Mouse (Mus musculus) limb, embryonic 11.5 days (tissue): ENCODE data around the gene Klf12. TPM values are rescaled to one million over a fixed set of nuclear protein-coding genes. Genes with fewer than 3 reads are reported as not detected.

ENCODE experiments used
- ATAC-seq: fragments of 200-750 bp; cut with Nextera tagmentation; 2 replicates; pipeline ENCODE4 v1.8.0; 2017; ENCODE audit warnings: low read depth; ENCODE audit not compliant: insufficient number of reproducible peaks, low FRiP score, low TSS enrichment
- DNase-seq: peaks from one replicate; pipeline ENCODE4 v3.0.0-alpha.2; 2015; ENCODE audit warnings: low spot score
- H3K27ac ChIP-seq: fragments of 300-500 bp; sonication (generic); replicated peaks from 2 replicates; pipeline ENCODE4 v1.5.1; 2014; ENCODE audit warnings: low read depth, mild to moderate bottlenecking, low read length
- H3K27me3 ChIP-seq: fragments of 300-500 bp; sonication (generic); 2 replicates; pipeline ENCODE4 v1.6.1; 2014; ENCODE audit warnings: mild to moderate bottlenecking, low read length, mixed read lengths; ENCODE audit not compliant: control insufficient read depth, insufficient read depth
- H3K36me3 ChIP-seq: fragments of 300-500 bp; sonication (generic); 2 replicates; pipeline ENCODE4 v1.6.1; 2014; ENCODE audit warnings: mild to moderate bottlenecking, low read length, moderate library complexity, mixed read lengths; ENCODE audit not compliant: control insufficient read depth, insufficient read depth
- H3K4me1 ChIP-seq: fragments of 300-500 bp; sonication (generic); 2 replicates; pipeline ENCODE4 v1.6.1; 2014; ENCODE audit warnings: low read length, mixed read lengths; ENCODE audit not compliant: control insufficient read depth, insufficient read depth
- H3K4me2 ChIP-seq: fragments of 300-500 bp; sonication (generic); 2 replicates; pipeline ENCODE4 v1.6.1; 2014; ENCODE audit warnings: low read depth, mild to moderate bottlenecking, moderate library complexity; ENCODE audit not compliant: severe bottlenecking
- H3K4me3 ChIP-seq: fragments of 300-500 bp; sonication (generic); 2 replicates; pipeline ENCODE4 v1.5.1; 2014; ENCODE audit warnings: low read depth, low read length
- H3K9ac ChIP-seq: fragments of 300-500 bp; sonication (generic); 2 replicates; pipeline ENCODE4 v1.6.1; 2014; ENCODE audit warnings: mild to moderate bottlenecking, low read length
- H3K9me3 ChIP-seq: fragments of 300-500 bp; sonication (generic); 2 replicates; pipeline ENCODE4 v1.6.1; 2016; ENCODE audit warnings: low read length; ENCODE audit not compliant: control insufficient read depth
- WGBS: fragments of 180-500 bp; shearing (Covaris S2); extraction: QIAGEN DNeasy Blood & Tissue Kit; methylation state at CpG from one replicate; pipeline ENCODE4 v1.1.7; 2014; 5-methylcytosine and 5-hydroxymethylcytosine counted together
- polyA plus RNA-seq: library from polyadenylated mRNA; unstranded; fragments of >200 nt; fragmentation: Nextera tagmentation; extraction: Ambion mirVana; gene quantifications from 2 replicates; pipeline ENCODE4 v1.2.1, GENCODE M21; 2014

Gene Klf12
- polyA plus RNA-seq, 1 experiment from 2014 or later, result 33.3 TPM

DNA sequence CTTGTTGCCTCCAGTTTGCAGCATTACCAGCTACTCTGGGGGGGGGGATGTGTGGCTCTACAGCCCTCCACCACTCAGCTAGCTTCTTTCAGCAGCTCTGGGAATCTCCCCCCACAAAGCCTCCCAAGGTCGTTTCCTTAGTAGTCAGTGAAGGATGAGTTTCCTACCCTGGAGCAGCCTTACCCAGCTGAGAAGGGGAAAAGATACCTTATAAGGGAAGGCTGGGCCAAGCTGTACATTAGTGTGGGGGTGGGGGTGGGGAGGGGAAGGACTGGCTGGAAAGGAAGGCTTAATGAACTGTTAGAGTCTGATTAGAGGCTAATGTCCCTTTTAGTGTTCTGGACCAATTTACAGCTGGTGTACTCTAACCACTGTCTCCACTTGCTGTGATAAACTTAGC lies 172.7 kb downstream of the Klf12 start:
- WGBS, result 0% methylated on average over 1 of the region's 1 CpGs
- Histone ChIP-seq H3K4me2 (no peak overlapping the region), H3K27ac (no peak overlapping the region), H3K9me3 (no peaks in the 10 kb centered on the region), H3K4me3 (no peak overlapping the region), H3K9ac (no peak overlapping the region), H3K27me3 (no peaks in the 10 kb centered on the region), H3K36me3 (no peaks in the 10 kb centered on the region), H3K4me1 (peaks cover 16% of the 10 kb centered on the region)
- no peak for DNase-seq
- no peak for ATAC-seq

- no peak overlapping the region for H3K9ac ChIP-seq
- 34% methylated on average over 6 of the region's 6 CpGs for WGBS
Observed at GRCm38 (mm10) chr14:100109563-100109962, 174.9 kb downstream of the Klf12 start.

DNA sequence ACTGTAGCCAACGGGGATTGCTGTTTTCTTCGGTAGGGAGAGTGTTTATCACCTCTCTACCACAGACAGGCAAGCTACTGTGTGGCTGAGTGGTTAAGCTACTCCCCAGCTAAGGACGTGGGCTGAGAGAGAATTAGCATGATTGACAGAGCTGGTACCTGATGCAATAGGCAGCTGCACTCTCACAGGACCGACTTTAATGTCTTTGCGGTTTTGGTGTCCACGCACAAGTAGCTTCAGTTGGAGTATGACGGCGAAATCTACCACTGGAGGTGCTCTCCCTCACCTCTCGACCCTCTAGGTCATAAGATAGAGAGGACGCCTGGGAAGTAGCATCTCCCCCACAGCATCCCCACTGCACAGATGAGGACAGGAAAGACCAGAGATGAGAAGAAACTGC lies 178.9 kb downstream of the Klf12 start:
- Histone ChIP-seq H3K27me3 (no peaks in the 10 kb centered on the region), H3K27ac (no peak overlapping the region), H3K4me2 (no peak overlapping the region), H3K4me1 (0 out of 2 replicates have a peak, but pooled peaks cover 2% of the 10 kb centered on the region), H3K4me3 (no peak overlapping the region), H3K9ac (no peak overlapping the region), H3K9me3 (no peaks in the 10 kb centered on the region), H3K36me3 (no peaks in the 10 kb centered on the region)
- DNase-seq, result no peak
- WGBS, result 88% methylated on average over 10 of the region's 10 CpGs
- no peak for ATAC-seq

More at GRCm38 (mm10) chr14:100109563-100109962, 174.9 kb downstream of the Klf12 start:
- Histone ChIP-seq H3K27ac (no peak overlapping the region), H3K4me2 (no peak overlapping the region), H3K36me3 (no peaks in the 10 kb centered on the region), H3K9me3 (no peaks in the 10 kb centered on the region), H3K4me3 (no peak overlapping the region), H3K4me1 (peaks cover 16% of the 10 kb centered on the region), H3K27me3 (no peaks in the 10 kb centered on the region)
- DNase-seq (no peak), ATAC-seq (no peak)

DNA sequence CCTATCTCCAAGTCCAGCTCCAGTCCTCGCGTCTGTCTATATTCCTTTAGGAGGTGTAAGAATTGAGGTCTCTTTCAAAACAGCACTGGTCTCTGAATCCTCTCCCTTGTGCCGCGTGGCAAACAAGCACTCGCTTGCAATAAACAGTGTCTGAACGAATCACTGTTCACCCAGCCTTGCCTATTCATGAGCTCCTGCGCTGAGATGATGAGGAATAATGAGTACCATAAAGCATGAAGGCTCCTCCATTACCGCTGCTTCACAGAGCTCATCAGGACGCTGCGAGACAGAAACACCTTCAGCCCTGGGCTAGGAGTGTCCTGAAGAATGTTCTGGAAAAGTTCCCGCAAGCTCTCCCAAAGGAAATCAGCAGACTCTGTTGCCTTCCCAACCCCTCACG lies 179.7 kb downstream of the Klf12 start:
- Histone ChIP-seq H3K4me1 (no peaks in the 10 kb centered on the region), H3K9me3 (no peaks in the 10 kb centered on the region), H3K4me3 (no peak overlapping the region), H3K9ac (no peak overlapping the region), H3K27ac (no peak overlapping the region), H3K4me2 (no peak overlapping the region), H3K36me3 (no peaks in the 10 kb centered on the region), H3K27me3 (no peaks in the 10 kb centered on the region)
- ATAC-seq (no peak), DNase-seq (no peak)
- WGBS, result 82% methylated on average over 12 of the region's 12 CpGs

DNA sequence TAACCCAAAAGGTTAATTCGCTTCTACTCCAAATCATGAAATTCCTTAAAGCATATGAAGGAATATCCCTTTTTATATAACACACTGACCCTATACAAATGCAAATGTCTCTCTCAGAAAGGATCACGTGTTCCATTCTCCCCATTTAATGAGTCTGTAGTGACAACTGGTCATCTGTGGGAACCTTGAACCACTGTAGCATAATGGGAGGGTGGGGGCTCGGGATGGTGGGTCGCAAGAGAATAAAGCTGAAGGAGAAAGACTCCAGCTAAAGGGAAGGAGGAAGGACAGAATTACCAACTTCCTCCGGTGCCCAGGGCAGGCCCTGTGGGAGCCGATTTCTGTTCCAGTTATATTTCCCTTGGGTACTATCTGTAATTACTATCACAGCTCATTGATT lies 180.7 kb downstream of the Klf12 start:
- Histone ChIP-seq H3K4me3 (no peak overlapping the region), H3K36me3 (no peaks in the 10 kb centered on the region), H3K27me3 (no peaks in the 10 kb centered on the region), H3K9ac (no peak overlapping the region), H3K4me1 (no peaks in the 10 kb centered on the region), H3K9me3 (no peaks in the 10 kb centered on the region), H3K27ac (no peak overlapping the region), H3K4me2 (no peak overlapping the region)
- ATAC-seq (no peak), DNase-seq (no peak)
- WGBS, result 91% methylated on average over 6 of the region's 6 CpGs

- H3K9ac ChIP-seq, result no peak overlapping the region
- WGBS, result 86% methylated on average over 10 of the region's 10 CpGs
- DNase-seq, result no peak
- H3K9me3 ChIP-seq, result no peaks in the 10 kb centered on the region
- H3K4me1 ChIP-seq, result no peaks in the 10 kb centered on the region
- no peaks in the 10 kb centered on the region for H3K27me3 ChIP-seq
- H3K4me3 ChIP-seq, result no peak overlapping the region
- no peaks in the 10 kb centered on the region for H3K36me3 ChIP-seq
- no peak for ATAC-seq
- no peak overlapping the region for H3K27ac ChIP-seq
- no peak overlapping the region for H3K4me2 ChIP-seq
Observed at GRCm38 (mm10) chr14:100097208-100098189, 187.0 kb downstream of the Klf12 start.

DNA sequence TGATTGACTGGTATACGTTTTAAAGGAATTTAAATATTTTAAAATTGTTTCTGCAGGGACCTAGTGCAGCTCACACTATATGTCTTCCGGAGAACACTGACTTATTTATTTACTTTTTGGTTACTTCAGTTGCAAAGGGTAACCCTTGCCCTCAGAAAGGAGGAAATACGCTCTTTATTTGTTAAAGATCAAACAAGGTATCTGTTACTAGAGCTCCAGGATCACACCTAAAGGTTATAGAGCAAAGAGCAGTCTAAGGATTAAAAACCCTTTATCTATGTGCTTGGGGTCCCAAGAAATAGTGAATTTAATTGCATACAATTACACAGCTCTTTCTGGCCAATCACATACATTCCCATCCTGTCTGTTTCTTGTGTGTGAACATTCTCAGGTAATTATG lies 188.7 kb downstream of the Klf12 start:
- no peak overlapping the region for H3K27ac ChIP-seq
- H3K4me3 ChIP-seq, result no peak overlapping the region
- no peak for DNase-seq
- H3K36me3 ChIP-seq, result no peaks in the 10 kb centered on the region
- ATAC-seq, result no peak
- no peaks in the 10 kb centered on the region for H3K4me1 ChIP-seq
- no peaks in the 10 kb centered on the region for H3K9me3 ChIP-seq
- no peak overlapping the region for H3K4me2 ChIP-seq
- WGBS, result 66% methylated on average over 3 of the region's 3 CpGs
- no peaks in the 10 kb centered on the region for H3K27me3 ChIP-seq
- H3K9ac ChIP-seq, result no peak overlapping the region

DNA sequence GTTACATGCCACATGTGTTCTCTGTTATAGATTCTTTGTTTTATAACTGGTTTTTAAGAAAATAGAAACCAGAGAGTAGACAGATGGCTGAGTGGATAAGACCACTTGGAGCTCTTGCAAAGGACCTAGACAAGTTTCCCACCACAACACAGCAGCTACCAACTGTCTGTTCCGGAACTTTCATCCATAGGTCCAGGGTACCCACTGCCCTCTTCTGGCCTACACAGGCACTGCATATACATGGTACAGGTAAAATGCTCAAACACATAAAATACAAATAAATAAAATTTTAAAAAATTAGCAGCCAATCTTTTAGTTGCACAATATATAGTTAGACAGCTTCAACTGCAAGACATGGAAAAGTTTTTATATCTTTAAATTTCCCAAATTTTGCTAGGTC lies 194.0 kb downstream of the Klf12 start:
- H3K4me3 ChIP-seq, result no peak overlapping the region
- no peak overlapping the region for H3K4me2 ChIP-seq
- no peaks in the 10 kb centered on the region for H3K27me3 ChIP-seq
- ATAC-seq (no peak), DNase-seq (no peak)
- no peaks in the 10 kb centered on the region; the same call in 1 of the 2 replicates for H3K36me3 ChIP-seq
- H3K9ac ChIP-seq, result no peak overlapping the region
- no peaks in the 10 kb centered on the region for H3K9me3 ChIP-seq
- 90% methylated on average over 1 of the region's 1 CpGs for WGBS
- H3K27ac ChIP-seq, result no peak overlapping the region
- no peaks in the 10 kb centered on the region for H3K4me1 ChIP-seq
